Mouse (Mus musculus) CH12.LX (cell line): Measurements from ENCODE around the gene Htr1f.

ENCODE experiments used
- BHLHE40 ChIP-seq: IDR thresholded peaks from 2 replicates; pipeline ENCODE4 v1.6.1; 2011; ENCODE audit warnings: mild to moderate bottlenecking, low read depth, low read length, improper control_type of control experiment
- CTCF ChIP-seq, 2 experiments: IDR thresholded peaks in 1 of 2; conservative IDR thresholded peaks in 1 of 2; 2 replicates each; pipeline ENCODE4 v1.5.1; 2011 to 2012; ENCODE audit warnings: low read depth in 2 of 2, low read length in 2 of 2, improper control_type of control experiment in 1 of 2, inconsistent platforms in 1 of 2, mild to moderate bottlenecking in 1 of 2, moderate library complexity in 1 of 2
- KAT2A ChIP-seq: IDR thresholded peaks from 2 replicates; pipeline ENCODE4 v1.6.1; 2012; ENCODE audit warnings: low read length, improper control_type of control experiment, inconsistent platforms; ENCODE audit not compliant: insufficient replicate concordance
- MAX ChIP-seq: IDR thresholded peaks from 2 replicates; pipeline ENCODE4 v1.6.1; 2011; ENCODE audit warnings: low read length, improper control_type of control experiment
- PAX5 ChIP-seq: IDR thresholded peaks from 2 replicates; pipeline ENCODE4 v1.6.1; 2012; ENCODE audit warnings: low read length, inconsistent platforms, mixed read lengths
- POLR2A ChIP-seq: IDR thresholded peaks from 2 replicates; pipeline ENCODE4 v1.6.1; 2011; ENCODE audit warnings: low read depth, mild to moderate bottlenecking, improper control_type of control experiment, low read length
- SIN3A ChIP-seq: IDR thresholded peaks from 2 replicates; pipeline ENCODE4 v1.6.1; 2012; ENCODE audit warnings: low read length, improper control_type of control experiment, inconsistent platforms
- TBP ChIP-seq: conservative IDR thresholded peaks from 2 replicates; pipeline ENCODE4 v1.6.1; 2011; ENCODE audit warnings: low read depth, low read length, improper control_type of control experiment
- USF1 ChIP-seq: IDR thresholded peaks from 2 replicates; pipeline ENCODE4 v1.6.1; 2014; ENCODE audit warnings: low read depth, mild to moderate bottlenecking, inconsistent platforms, low read length, improper control_type of control experiment
- ZC3H11A ChIP-seq: IDR thresholded peaks from 2 replicates; pipeline ENCODE4 v1.6.1; 2012; ENCODE audit warnings: low read depth, mild to moderate bottlenecking, inconsistent platforms, low read length, improper control_type of control experiment
- ZMIZ1 ChIP-seq: IDR thresholded peaks from 2 replicates; pipeline ENCODE4 v1.6.1; 2012; ENCODE audit warnings: low read depth, mild to moderate bottlenecking, inconsistent platforms, low read length, improper control_type of control experiment

GRCm38 (mm10) chr16:64923500-64923899, 182.2 kb downstream of the Htr1f start:
- TF ChIP-seq MAX = no peak
- no peak for TF ChIP-seq KAT2A
- TF ChIP-seq CTCF (conservative IDR thresholded peaks at IDR 0.05 in 1 of 2, IDR thresholded peaks at IDR 0.05 in 1 of 2; ENCODE audit: low read depth in 2 of 2, low read length in 2 of 2) = no peak
- no peak for TF ChIP-seq ZMIZ1
- no peak for TF ChIP-seq USF1
- no peak for TF ChIP-seq POLR2A
- no peak for TF ChIP-seq SIN3A
- no peak for TF ChIP-seq PAX5
- TF ChIP-seq TBP = no peak
- no peak for TF ChIP-seq BHLHE40
- no peak for TF ChIP-seq ZC3H11A
